Mouse (Mus musculus) lung, postnatal 0 days (tissue): ENCODE results near the gene Olfr221.

Experiments
- CTCF ChIP-seq: IDR thresholded peaks from 2 replicates; pipeline ENCODE4 v1.5.1; 2016; ENCODE audit warnings: antibody characterized with exemption, mild to moderate bottlenecking
- EP300 ChIP-seq: IDR thresholded peaks from 2 replicates; pipeline ENCODE4 v1.6.1; 2016; ENCODE audit warnings: antibody characterized with exemption, mild to moderate bottlenecking, control low read depth

GRCm38 (mm10) chr14:52019051-52019589, 23.1 kb downstream of the Olfr221 start:
- peak; percentile 47; the same call in 1 of the 2 replicates for TF ChIP-seq CTCF
- TF ChIP-seq EP300 = peak; percentile 37; the same call in 1 of the 2 replicates
